Mouse (Mus musculus) ES-Bruce4 (cell line): ENCODE measurements around the gene Tshz2.

ENCODE experiments used
- CTCF ChIP-seq: IDR thresholded peaks from one replicate; pipeline ENCODE4 v1.8.1; 2011; ENCODE audit warnings: low read depth, low read length
- EP300 ChIP-seq: IDR thresholded peaks from 2 replicates; pipeline ENCODE4 v1.6.1; 2011; ENCODE audit warnings: low read depth, low read length; ENCODE audit not compliant: insufficient read depth
- POLR2A ChIP-seq: IDR thresholded peaks from one replicate; pipeline ENCODE4 v1.8.1; 2011; ENCODE audit warnings: low read length; ENCODE audit not compliant: insufficient read depth

DNA sequence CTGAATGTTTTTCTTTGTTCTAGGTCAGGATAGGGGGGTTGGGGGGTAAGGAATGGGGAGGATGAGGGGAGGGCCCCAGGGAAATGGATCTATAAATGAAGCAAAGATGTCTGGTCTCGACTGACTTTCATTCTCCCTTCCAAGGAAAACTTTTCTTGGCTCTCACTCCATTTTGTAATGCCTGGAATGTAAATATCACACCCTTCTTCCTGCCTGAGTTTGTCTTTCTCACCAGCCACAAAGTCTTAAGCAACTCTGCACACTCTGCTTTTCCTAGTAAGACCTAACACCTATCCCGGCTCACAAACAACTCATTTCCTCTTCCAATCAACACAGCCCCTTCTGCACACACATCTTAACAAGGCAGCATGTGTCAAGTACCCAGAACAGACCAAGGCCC, 25.0 kb upstream of the Tshz2 start:
- no peak for TF ChIP-seq CTCF
- no peak for TF ChIP-seq POLR2A
- TF ChIP-seq EP300, result no peak
